Mouse (Mus musculus): ENCODE data around the gene Esrrg. TPM values are rescaled to one million over a fixed set of nuclear protein-coding genes. Genes with fewer than 3 reads are reported as not detected.

Gene Esrrg
- total and polyA plus RNA-seq, 3 experiments, result 0.01 TPM; not detected in 2

- H3K9me3 ChIP-seq (replicated peaks; ENCODE audit: insufficient read depth, low read length), result no peaks in the 10 kb centered on the region
- H3K27me3 ChIP-seq (ENCODE audit: control insufficient read depth in 1 of 2, insufficient read depth in 2 of 2, low read length in 2 of 2), result no peaks in the 10 kb centered on the region
- no peak overlapping the region for H3K4me3 ChIP-seq (ENCODE audit: control insufficient read depth in 1 of 2, insufficient read depth in 1 of 2, low read depth in 2 of 2, low read length in 2 of 2)
- H3K36me3 ChIP-seq (ENCODE audit: control insufficient read depth in 1 of 2, insufficient read depth in 2 of 2, low read length in 2 of 2), result no peaks in the 10 kb centered on the region
- H3K27ac ChIP-seq (ENCODE audit: control insufficient read depth, low read depth, low read length), result no peak overlapping the region
- TF ChIP-seq USF1 (IDR thresholded peaks at IDR 0.05; ENCODE audit: low read depth, low read length) (no peak), GATA1 (IDR thresholded peaks at IDR 0.05; ENCODE audit: low read depth, low read length) (no peak), MAZ (IDR thresholded peaks at IDR 0.05; ENCODE audit: low read depth, low read length) (no peak), UBTF (IDR thresholded peaks at IDR 0.05; ENCODE audit: borderline replicate concordance, insufficient read depth, low read depth, low read length) (no peak), MYB (IDR thresholded peaks at IDR 0.05; ENCODE audit: low read depth, low read length) (no peak), SMC3 (IDR thresholded peaks at IDR 0.05; ENCODE audit: low read depth, low read length) (no peak), TCF12 (IDR thresholded peaks at IDR 0.05; ENCODE audit: low read depth, low read length) (no peak)
- H3K9ac ChIP-seq (ENCODE audit: control insufficient read depth, low read depth, low read length, poor library complexity, severe bottlenecking), result no peak overlapping the region
- H3K4me1 ChIP-seq (ENCODE audit: control insufficient read depth in 1 of 2, insufficient read depth in 2 of 2, low read length in 2 of 2), result no peaks in the 10 kb centered on the region
- no peaks in the 10 kb centered on the region for H3K79me2 ChIP-seq (ENCODE audit: control insufficient read depth, insufficient read depth, low read length, poor library complexity)
- no peak for DNase-seq (ENCODE audit: low read depth, low spot score)
These were observed 21.8 kb downstream of the Esrrg start for GRCm38 (mm10) chr1:187630361-187630760.

- Histone ChIP-seq H3K4me1 (ENCODE audit: control insufficient read depth in 1 of 2, insufficient read depth in 2 of 2, low read length in 2 of 2) (no peaks in the 10 kb centered on the region), H3K36me3 (ENCODE audit: control insufficient read depth in 1 of 2, insufficient read depth in 2 of 2, low read length in 2 of 2) (no peaks in the 10 kb centered on the region), H3K9me3 (replicated peaks; ENCODE audit: insufficient read depth, low read length) (no peaks in the 10 kb centered on the region), H3K4me3 (ENCODE audit: control insufficient read depth in 1 of 2, insufficient read depth in 1 of 2, low read depth in 2 of 2, low read length in 2 of 2) (no peak overlapping the region), H3K9ac (ENCODE audit: control insufficient read depth, low read depth, low read length, poor library complexity, severe bottlenecking) (no peak overlapping the region), H3K79me2 (ENCODE audit: control insufficient read depth, insufficient read depth, low read length, poor library complexity) (no peaks in the 10 kb centered on the region), H3K27ac (ENCODE audit: control insufficient read depth, low read depth, low read length) (no peak overlapping the region), H3K27me3 (ENCODE audit: control insufficient read depth in 1 of 2, insufficient read depth in 2 of 2, low read length in 2 of 2) (no peaks in the 10 kb centered on the region)
- no peak for DNase-seq (ENCODE audit: low read depth, low spot score)
- TF ChIP-seq ETS1 (IDR thresholded peaks at IDR 0.05; ENCODE audit: low read depth, low read length) (no peak), MAX (IDR thresholded peaks at IDR 0.05; ENCODE audit: low read length) (no peak), ZNF384 (IDR thresholded peaks at IDR 0.05; ENCODE audit: low read depth, low read length) (no peak), CHD2 (IDR thresholded peaks at IDR 0.05; ENCODE audit: low read length) (no peak), BHLHE40 (IDR thresholded peaks at IDR 0.05; ENCODE audit: borderline replicate concordance, low read depth, low read length) (no peak), MYC (IDR thresholded peaks at IDR 0.05; ENCODE audit: low read depth, low read length) (no peak), ZMIZ1 (IDR thresholded peaks at IDR 0.05; ENCODE audit: low read depth, low read length) (no peak), POLR2AphosphoS5 (IDR thresholded peaks at IDR 0.05; ENCODE audit: borderline replicate concordance, low read depth, low read length) (no peak), MAFK (IDR thresholded peaks at IDR 0.05; ENCODE audit: borderline replicate concordance, low read depth, low read length) (no peak), RAD21 (IDR thresholded peaks at IDR 0.05; ENCODE audit: low read depth, low read length) (no peak), CHD1 (IDR thresholded peaks at IDR 0.05; ENCODE audit: low read depth, low read length) (no peak), USF2 (IDR thresholded peaks at IDR 0.05; ENCODE audit: borderline replicate concordance in 1 of 2, insufficient read depth in 1 of 2, low read depth in 1 of 2, low read length in 2 of 2) (no peak), TCF12 (IDR thresholded peaks at IDR 0.05; ENCODE audit: low read depth, low read length) (no peak), E2F4 (IDR thresholded peaks at IDR 0.05; ENCODE audit: borderline replicate concordance, low read depth, low read length) (no peak), ELF1 (IDR thresholded peaks at IDR 0.05; ENCODE audit: low read depth, low read length) (no peak), MYB (IDR thresholded peaks at IDR 0.05; ENCODE audit: low read depth, low read length) (no peak), MXI1 (IDR thresholded peaks at IDR 0.05; ENCODE audit: low read depth, low read length) (no peak), MEF2A (IDR thresholded peaks at IDR 0.05; ENCODE audit: extremely low read depth, insufficient replicate concordance, low read depth, low read length, poor library complexity, severe bottlenecking) (no peak), ZC3H11A (IDR thresholded peaks at IDR 0.05; ENCODE audit: low read depth, low read length) (no peak)
These were observed 22.9 kb downstream of the Esrrg start for GRCm38 (mm10) chr1:187631486-187631885.
